Mouse (Mus musculus) myocyte (in vitro differentiated cells): ENCODE results near the gene Cers3.

Source experiments
- CEBPB ChIP-seq: IDR thresholded peaks from 2 replicates; pipeline ENCODE4 v1.6.1; 2011; ENCODE audit warnings: mild to moderate bottlenecking, moderate library complexity; ENCODE audit not compliant: poor library complexity, insufficient read depth, severe bottlenecking
- E2F4 ChIP-seq: IDR thresholded peaks from one replicate; pipeline ENCODE4 v1.6.1; 2011; ENCODE audit warnings: mild to moderate bottlenecking, control low read depth, moderate library complexity; ENCODE audit not compliant: insufficient read depth
- MAX ChIP-seq: IDR thresholded peaks from one replicate; pipeline ENCODE4 v1.6.1; 2011; ENCODE audit warnings: low read depth, mild to moderate bottlenecking, control low read depth
- MYOD1 ChIP-seq, 3 experiments: IDR thresholded peaks; one replicate each; pipeline ENCODE4 v1.6.1; 2011; ENCODE audit warnings: control low read depth in 2 of 3, low read depth in 2 of 3, mild to moderate bottlenecking in 2 of 3, moderate library complexity in 1 of 3; ENCODE audit not compliant: insufficient read length in 2 of 3, control insufficient read depth in 1 of 3
- MYOG ChIP-seq, 3 experiments: IDR thresholded peaks; one replicate each; pipeline ENCODE4 v1.6.1; 2011; ENCODE audit warnings: control low read depth in 2 of 3, low read depth in 2 of 3, mild to moderate bottlenecking in 2 of 3; ENCODE audit not compliant: insufficient read length in 2 of 3, control insufficient read depth in 1 of 3, insufficient read depth in 1 of 3
- POLR2A ChIP-seq: IDR thresholded peaks from one replicate; pipeline ENCODE4 v1.6.1; 2011; ENCODE audit warnings: low read depth, mild to moderate bottlenecking, control low read depth, moderate library complexity; ENCODE audit not compliant: insufficient read length
- POLR2AphosphoS2 ChIP-seq: IDR thresholded peaks from one replicate; pipeline ENCODE4 v1.6.1; 2011; ENCODE audit warnings: low read depth, control low read depth; ENCODE audit not compliant: insufficient read length
- REST ChIP-seq: IDR thresholded peaks from one replicate; pipeline ENCODE4 v1.6.1; 2011; ENCODE audit warnings: mild to moderate bottlenecking, control low read depth, moderate library complexity; ENCODE audit not compliant: insufficient read depth, insufficient read length
- SRF ChIP-seq: IDR thresholded peaks from one replicate; pipeline ENCODE4 v1.6.1; 2011; ENCODE audit warnings: low read depth; ENCODE audit not compliant: control insufficient read depth, insufficient read length
- TCF12 ChIP-seq: IDR thresholded peaks from one replicate; pipeline ENCODE4 v1.6.1; 2011; ENCODE audit warnings: mild to moderate bottlenecking, control low read depth; ENCODE audit not compliant: poor library complexity, insufficient read depth, severe bottlenecking
- TCF3 ChIP-seq: IDR thresholded peaks from one replicate; pipeline ENCODE4 v1.6.1; 2011; ENCODE audit warnings: low read depth, control low read depth; ENCODE audit not compliant: insufficient read length
- USF1 ChIP-seq: IDR thresholded peaks from one replicate; pipeline ENCODE4 v1.6.1; 2011; ENCODE audit warnings: low read depth, mild to moderate bottlenecking, control low read depth, moderate library complexity

DNA sequence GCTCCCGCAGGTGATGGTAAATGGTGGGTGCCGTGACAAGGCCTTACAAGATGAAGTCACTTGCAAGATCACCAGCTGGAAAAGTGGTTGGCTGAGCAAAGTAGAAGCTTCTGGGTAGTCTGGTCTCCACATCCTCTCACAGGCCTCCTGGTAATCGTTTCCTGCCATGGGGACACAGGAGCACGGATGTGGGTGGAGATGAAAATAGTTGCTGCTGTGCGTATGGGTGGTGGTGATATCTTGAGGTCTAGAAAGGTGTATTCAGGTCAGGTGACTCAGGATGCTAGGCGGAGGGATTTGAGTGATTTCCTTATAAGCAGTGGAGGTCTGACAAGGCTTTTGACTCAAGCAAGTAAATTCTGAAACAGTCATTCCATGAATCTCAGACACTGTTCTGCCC lies 18.4 kb upstream of the Cers3 start:
- TF ChIP-seq TCF12, result no peak
- no peak for TF ChIP-seq POLR2A
- no peak for TF ChIP-seq MYOD1 (IDR thresholded peaks at IDR 0.05; ENCODE audit: control insufficient read depth in 1 of 3, insufficient read length in 2 of 3, low read depth in 2 of 3)
- TF ChIP-seq MAX, result no peak
- no peak for TF ChIP-seq USF1
- no peak for TF ChIP-seq TCF3
- TF ChIP-seq SRF, result no peak
- no peak for TF ChIP-seq MYOG (IDR thresholded peaks at IDR 0.05; ENCODE audit: control insufficient read depth in 1 of 3, insufficient read depth in 1 of 3, insufficient read length in 2 of 3, low read depth in 2 of 3)
- no peak for TF ChIP-seq CEBPB
- no peak for TF ChIP-seq E2F4
- TF ChIP-seq POLR2AphosphoS2, result no peak
- no peak for TF ChIP-seq REST
